Mouse (Mus musculus): ENCODE data around the gene Slc22a5. TPM values are rescaled to one million over a fixed set of nuclear protein-coding genes. Genes with fewer than 3 reads are reported as not detected.
"Not testable (repeated sequence)": the region's sequence is repeated elsewhere in the genome, so short reads cannot be mapped to it uniquely, and the experiment has no call there.

Gene Slc22a5
- polyA plus RNA-seq, 1 experiment from 2014 or later = 32.0 TPM

GRCm38 (mm10) chr11:53858761-53859580, 32.5 kb downstream of the Slc22a5 start, which contains the start of gene Gm12216:
Gene Gm12216 (minus strand): TSS chr11:53859256.
- not testable (repeated sequence) for H3K27me3 ChIP-seq (ENCODE audit: insufficient read depth, low read length); H3K36me3 ChIP-seq (ENCODE audit: insufficient read depth, low read length); H3K9me3 ChIP-seq (replicated peaks; ENCODE audit: low read length); H3K4me1 ChIP-seq (replicated peaks; ENCODE audit: insufficient read depth, low read length); H3K27ac ChIP-seq
- WGBS = 12% methylated on average over 44 of the region's 50 CpGs
- ATAC-seq (replicated peaks; ENCODE audit: low FRiP score, low read depth) (peak; percentile 62; the same call in 1 of the 2 replicates), DNase-seq (ENCODE audit: low spot score) (peak; percentile 56)
- Histone ChIP-seq H3K9ac (ENCODE audit: low read depth, low read length) (peak within 1 kb of the TSS; percentile 75), H3K4me3 (replicated peaks; ENCODE audit: low read depth, low read length) (peak within 1 kb of the TSS; percentile 55), H3K4me2 (ENCODE audit: low read length) (peak within 1 kb of the TSS; percentile 79)
- peak; percentile 47 for TF ChIP-seq CTCF (IDR thresholded peaks at IDR 0.05; ENCODE audit: low read depth)

GRCm38 (mm10) chr11:53858058-53858760, 33.3 kb downstream of the Slc22a5 start:
- Histone ChIP-seq H3K9ac (ENCODE audit: low read depth, low read length) (no peak overlapping the region), H3K27ac (no peak overlapping the region), H3K4me1 (replicated peaks; ENCODE audit: insufficient read depth, low read length) (no peaks in the 10 kb centered on the region), H3K4me2 (ENCODE audit: low read length) (peak overlapping the region; percentile 79), H3K36me3 (ENCODE audit: insufficient read depth, low read length) (no peaks in the 10 kb centered on the region), H3K9me3 (replicated peaks; ENCODE audit: low read length) (no peaks in the 10 kb centered on the region), H3K27me3 (ENCODE audit: insufficient read depth, low read length) (no peaks in the 10 kb centered on the region), H3K4me3 (replicated peaks; ENCODE audit: low read depth, low read length) (peak overlapping the region; percentile 55)
- TF ChIP-seq CTCF (IDR thresholded peaks at IDR 0.05; ENCODE audit: low read depth) = no peak
- no peak for DNase-seq (ENCODE audit: low spot score)
- WGBS = 85% methylated on average over 6 of the region's 6 CpGs
- no peak for ATAC-seq (replicated peaks; ENCODE audit: low FRiP score, low read depth)

GRCm38 (mm10) chr11:53853665-53854064, 37.8 kb downstream of the Slc22a5 start:
- no peaks in the 10 kb centered on the region for H3K36me3 ChIP-seq (ENCODE audit: insufficient read depth, low read length)
- H3K9ac ChIP-seq (ENCODE audit: low read depth, low read length) = no peak overlapping the region
- DNase-seq (ENCODE audit: low spot score) = peak; percentile 25
- H3K27me3 ChIP-seq (ENCODE audit: insufficient read depth, low read length) = no peaks in the 10 kb centered on the region
- no peak overlapping the region for H3K4me3 ChIP-seq (replicated peaks; ENCODE audit: low read depth, low read length)
- H3K4me2 ChIP-seq (ENCODE audit: low read length) = no peak overlapping the region
- WGBS = 18% methylated on average over 5 of the region's 5 CpGs
- no peak overlapping the region for H3K27ac ChIP-seq
- no peak for ATAC-seq (replicated peaks; ENCODE audit: low FRiP score, low read depth)
- H3K9me3 ChIP-seq (replicated peaks; ENCODE audit: low read length) = no peaks in the 10 kb centered on the region
- H3K4me1 ChIP-seq (replicated peaks; ENCODE audit: insufficient read depth, low read length) = no peaks in the 10 kb centered on the region
- no peak for TF ChIP-seq CTCF (IDR thresholded peaks at IDR 0.05; ENCODE audit: low read depth)

- H3K27me3 ChIP-seq (ENCODE audit: insufficient read depth, low read length) = no peaks in the 10 kb centered on the region
- WGBS = 45% methylated on average over 5 of the region's 5 CpGs
Measured at GRCm38 (mm10) chr11:53851795-53852194, 39.7 kb downstream of the Slc22a5 start.

GRCm38 (mm10) chr11:53849588-53850320, 41.7 kb downstream of the Slc22a5 start:
- H3K9me3 ChIP-seq (replicated peaks; ENCODE audit: low read length) = no peaks in the 10 kb centered on the region
- H3K4me2 ChIP-seq (ENCODE audit: low read length) = 0 out of 2 replicates have a peak overlapping the region, but pooled peaks have one; percentile 21
- no peaks in the 10 kb centered on the region for H3K4me1 ChIP-seq (replicated peaks; ENCODE audit: insufficient read depth, low read length)
- ATAC-seq (replicated peaks; ENCODE audit: low FRiP score, low read depth) (peak; percentile 80; the same call in 1 of the 2 replicates), DNase-seq (ENCODE audit: low spot score) (peak; percentile 93)
- H3K9ac ChIP-seq (ENCODE audit: low read depth, low read length) = no peak overlapping the region
- H3K36me3 ChIP-seq (ENCODE audit: insufficient read depth, low read length) = no peaks in the 10 kb centered on the region
- WGBS = 29% methylated on average over 9 of the region's 9 CpGs
- H3K4me3 ChIP-seq (replicated peaks; ENCODE audit: low read depth, low read length) = no peak overlapping the region
- H3K27me3 ChIP-seq (ENCODE audit: insufficient read depth, low read length) = no peaks in the 10 kb centered on the region
- peak; percentile 91 for TF ChIP-seq CTCF (IDR thresholded peaks at IDR 0.05; ENCODE audit: low read depth)
- no peak overlapping the region for H3K27ac ChIP-seq

More at GRCm38 (mm10) chr11:53851795-53852194, 39.7 kb downstream of the Slc22a5 start:
- no peak for TF ChIP-seq CTCF (IDR thresholded peaks at IDR 0.05; ENCODE audit: low read depth)
- ATAC-seq (replicated peaks; ENCODE audit: low FRiP score, low read depth) (no peak), DNase-seq (ENCODE audit: low spot score) (no peak)
- Histone ChIP-seq H3K4me3 (replicated peaks; ENCODE audit: low read depth, low read length) (no peak overlapping the region), H3K9ac (ENCODE audit: low read depth, low read length) (no peak overlapping the region), H3K27ac (no peak overlapping the region), H3K4me1 (replicated peaks; ENCODE audit: insufficient read depth, low read length) (no peaks in the 10 kb centered on the region), H3K9me3 (replicated peaks; ENCODE audit: low read length) (no peaks in the 10 kb centered on the region), H3K4me2 (ENCODE audit: low read length) (no peak overlapping the region), H3K36me3 (ENCODE audit: insufficient read depth, low read length) (no peaks in the 10 kb centered on the region)

- no peak overlapping the region for H3K4me2 ChIP-seq (ENCODE audit: low read length)
- H3K4me3 ChIP-seq (replicated peaks; ENCODE audit: low read depth, low read length) = no peak overlapping the region
- H3K27me3 ChIP-seq (ENCODE audit: insufficient read depth, low read length) = no peaks in the 10 kb centered on the region
- no peak overlapping the region for H3K9ac ChIP-seq (ENCODE audit: low read depth, low read length)
- 58% methylated on average over 6 of the region's 6 CpGs for WGBS
- no peak overlapping the region for H3K27ac ChIP-seq
- ATAC-seq (replicated peaks; ENCODE audit: low FRiP score, low read depth) = no peak
- no peak for DNase-seq (ENCODE audit: low spot score)
- no peaks in the 10 kb centered on the region for H3K4me1 ChIP-seq (replicated peaks; ENCODE audit: insufficient read depth, low read length)
- TF ChIP-seq CTCF (IDR thresholded peaks at IDR 0.05; ENCODE audit: low read depth) = no peak
- H3K36me3 ChIP-seq (ENCODE audit: insufficient read depth, low read length) = no peaks in the 10 kb centered on the region
- no peaks in the 10 kb centered on the region for H3K9me3 ChIP-seq (replicated peaks; ENCODE audit: low read length)
Measured at GRCm38 (mm10) chr11:53845680-53846079, 45.8 kb downstream of the Slc22a5 start.
